Mouse (Mus musculus): Measurements from ENCODE around the gene Fank1.

Fank1 gene

DNA sequence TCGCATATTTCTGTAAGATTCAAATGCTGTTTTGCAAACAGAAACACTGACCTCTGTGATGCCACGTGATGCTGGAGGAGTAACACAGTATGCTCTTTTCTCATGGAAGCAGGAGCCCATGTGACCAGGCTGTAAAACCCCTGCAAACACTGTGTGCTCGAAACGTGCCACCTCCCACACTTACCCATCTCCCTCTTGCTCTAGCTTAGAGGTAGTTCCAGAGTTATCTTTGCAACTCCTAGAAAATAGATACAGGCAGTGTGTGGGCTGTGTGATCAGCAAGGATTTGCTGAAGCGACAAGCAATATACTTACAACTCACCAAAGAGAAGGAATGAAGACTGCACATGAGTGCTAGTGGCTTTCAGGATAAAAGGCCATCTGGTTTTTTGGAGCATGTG is 8.1 kb upstream of the Fank1 start:
- DNase-seq, result no peak

DNA sequence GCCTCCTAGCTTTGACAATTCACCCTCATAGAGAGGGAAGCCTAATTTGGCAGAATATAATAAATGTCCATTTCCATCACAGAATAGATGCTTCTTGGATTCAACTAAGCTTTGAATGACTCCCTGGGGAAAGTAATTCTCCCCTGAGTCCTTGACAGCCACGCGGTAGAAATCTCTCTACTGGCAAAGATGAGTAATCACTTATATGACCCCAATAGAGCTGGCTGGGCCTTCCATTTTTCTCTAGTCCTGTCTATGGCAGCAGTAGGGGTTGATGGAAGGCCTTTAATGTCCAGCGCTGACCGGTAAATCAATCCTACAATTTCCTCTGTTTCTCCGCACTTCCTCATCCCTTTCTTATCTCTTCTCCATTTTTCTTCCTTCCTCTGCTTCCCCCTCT is 1.5 kb upstream of the Fank1 start:
- DNase-seq, result no peak

DNA sequence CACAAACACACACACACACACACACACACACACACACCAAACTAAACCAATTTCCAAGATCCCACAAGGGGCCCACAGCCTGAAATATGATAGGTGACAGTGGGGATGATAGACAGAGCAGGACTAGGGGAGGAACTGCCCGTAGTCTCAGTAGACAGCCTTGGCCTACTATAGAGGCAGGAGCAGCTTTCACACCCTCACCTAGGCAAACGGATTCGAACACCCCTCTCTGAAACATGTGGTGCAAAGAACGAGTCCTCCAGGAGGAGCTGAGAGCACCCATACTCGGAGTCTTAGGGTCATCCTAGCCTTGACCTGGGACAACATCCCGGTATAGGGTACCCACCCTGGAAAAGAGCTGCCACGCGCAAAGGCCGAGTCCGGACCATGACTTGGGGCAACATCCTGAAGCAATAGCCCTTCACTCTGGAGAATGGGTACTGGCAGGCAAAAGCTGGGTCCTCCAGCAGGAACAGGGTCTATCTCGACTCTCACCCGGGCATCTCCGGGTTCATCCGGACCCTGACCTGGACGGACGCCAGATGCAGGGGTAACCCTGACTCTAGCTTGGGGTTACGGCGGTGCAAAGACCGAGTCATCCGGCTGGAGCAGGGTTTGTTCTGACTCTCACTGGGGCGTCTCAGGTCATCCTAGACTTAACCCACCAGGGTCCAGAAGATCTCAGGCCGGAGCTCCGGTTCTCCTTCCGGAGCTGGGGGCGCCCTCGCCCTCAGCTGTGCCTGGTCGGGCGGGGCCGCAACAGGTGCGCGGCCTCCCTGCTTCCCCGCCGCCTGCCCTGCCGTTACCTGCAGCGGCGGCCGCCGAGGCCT is 650 bp upstream of the Fank1 start:
- DNase-seq, result peak; percentile 67

DNA sequence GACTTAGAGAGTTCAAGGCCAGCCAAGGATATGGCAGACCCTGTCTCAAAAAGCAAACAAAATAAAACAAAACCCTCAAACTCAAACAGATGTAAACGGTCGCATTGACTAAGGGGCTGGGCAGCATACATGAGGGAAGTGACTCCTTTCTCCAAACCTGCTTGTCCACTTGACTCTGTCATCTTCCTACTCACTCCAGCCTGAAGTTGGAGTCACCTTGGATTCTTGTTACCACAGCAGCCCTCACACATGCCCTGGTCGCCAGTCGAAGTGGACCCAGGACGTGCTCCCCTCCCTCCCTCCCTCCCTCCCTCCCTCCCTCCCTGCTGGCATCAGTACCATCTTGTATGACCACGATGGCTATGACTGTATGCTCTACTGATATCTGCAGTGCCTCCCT is 4.9 kb downstream of the Fank1 start:
- no peak for DNase-seq

- no peak for DNase-seq
Observed at GRCm38 (mm10) chr7:133781991-133782390, 5.3 kb downstream of the Fank1 start.

DNA sequence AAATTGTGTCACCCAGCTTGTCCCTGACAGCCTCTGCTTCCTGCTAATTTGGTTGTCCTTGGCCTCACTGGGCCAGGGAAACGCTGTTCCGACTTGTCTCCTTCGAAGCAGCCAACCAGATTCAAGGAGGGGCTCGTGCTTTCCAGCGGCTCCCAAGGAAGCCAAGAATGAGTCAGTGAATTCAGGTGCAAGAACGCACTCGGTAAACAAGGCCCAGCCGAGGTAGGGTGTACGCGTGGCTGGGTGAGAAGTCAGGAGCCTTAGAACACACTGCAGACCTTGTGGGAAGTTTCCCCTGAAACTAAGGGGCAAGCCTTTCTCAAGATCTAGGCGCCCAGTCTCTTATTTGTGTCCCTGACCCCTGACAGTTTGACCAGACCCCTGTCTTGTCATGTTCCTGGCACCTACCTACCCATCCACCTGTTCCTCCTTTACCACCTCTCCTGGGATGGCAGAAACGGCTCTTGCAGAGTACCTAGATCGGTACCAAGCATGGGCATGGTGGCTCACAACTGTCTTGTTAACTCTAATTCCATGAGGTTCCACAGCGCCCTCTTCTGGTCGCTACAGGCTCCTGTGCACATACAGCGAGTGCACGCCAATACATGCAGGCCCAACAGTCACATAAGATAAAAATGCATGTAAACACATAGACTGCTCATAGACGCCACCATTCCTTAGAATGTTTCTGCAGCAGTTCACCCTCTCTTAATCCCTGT is 6.2 kb downstream of the Fank1 start, which contains the start of gene Dhx32:
Dhx32 (minus strand) TSS at position 10 of the 719 bp plus-strand sequence.
- DNase-seq, result peak; percentile 68

GRCm38 (mm10) chr7:133787571-133787970 is 10.9 kb downstream of the Fank1 start:
- DNase-seq, result no peak

DNA sequence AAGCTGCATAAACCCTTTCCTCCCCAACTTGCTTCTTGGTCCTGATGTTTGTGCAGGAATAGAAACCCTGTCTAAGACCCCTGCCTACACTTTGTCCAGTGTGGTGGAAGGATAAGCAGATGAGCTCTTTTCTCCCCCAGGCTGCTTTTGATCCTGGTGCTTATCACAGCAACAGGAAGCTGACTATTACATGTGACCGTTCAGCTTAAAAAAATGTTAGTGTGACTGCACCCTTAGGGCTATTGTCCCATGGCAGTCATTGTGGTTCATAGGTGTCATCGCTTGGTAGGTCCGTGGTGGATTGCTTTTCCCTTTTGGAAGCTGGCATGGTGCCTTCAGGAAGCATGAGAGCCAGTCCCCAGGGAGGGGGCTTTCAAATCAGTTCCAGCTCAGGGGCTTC is 11.5 kb downstream of the Fank1 start:
- no peak for DNase-seq

DNA sequence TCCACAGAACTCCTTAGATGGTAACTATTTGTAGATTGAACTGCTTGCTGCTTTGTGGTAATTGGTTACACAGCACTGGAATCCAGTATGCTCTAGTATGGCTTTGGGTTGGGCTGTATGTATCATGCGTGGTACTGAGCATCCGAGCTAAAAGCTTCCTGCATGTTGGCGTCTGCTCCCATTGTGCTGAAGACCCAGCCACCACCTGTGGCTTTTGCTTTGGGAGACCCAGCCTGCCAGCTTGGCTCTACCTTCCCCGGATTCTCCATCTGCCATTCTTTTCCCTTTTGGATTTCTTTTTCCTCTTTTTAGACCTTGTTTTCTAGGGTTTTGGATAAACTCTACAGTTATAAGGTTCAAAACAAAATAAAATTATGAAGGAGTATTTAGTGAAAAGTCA is 13.5 kb downstream of the Fank1 start:
- no peak for DNase-seq

GRCm38 (mm10) chr7:133790608-133791229 is 14.1 kb downstream of the Fank1 start:
- no peak for DNase-seq

GRCm38 (mm10) chr7:133792771-133793170 is 16.1 kb downstream of the Fank1 start:
- DNase-seq, result no peak

DNA sequence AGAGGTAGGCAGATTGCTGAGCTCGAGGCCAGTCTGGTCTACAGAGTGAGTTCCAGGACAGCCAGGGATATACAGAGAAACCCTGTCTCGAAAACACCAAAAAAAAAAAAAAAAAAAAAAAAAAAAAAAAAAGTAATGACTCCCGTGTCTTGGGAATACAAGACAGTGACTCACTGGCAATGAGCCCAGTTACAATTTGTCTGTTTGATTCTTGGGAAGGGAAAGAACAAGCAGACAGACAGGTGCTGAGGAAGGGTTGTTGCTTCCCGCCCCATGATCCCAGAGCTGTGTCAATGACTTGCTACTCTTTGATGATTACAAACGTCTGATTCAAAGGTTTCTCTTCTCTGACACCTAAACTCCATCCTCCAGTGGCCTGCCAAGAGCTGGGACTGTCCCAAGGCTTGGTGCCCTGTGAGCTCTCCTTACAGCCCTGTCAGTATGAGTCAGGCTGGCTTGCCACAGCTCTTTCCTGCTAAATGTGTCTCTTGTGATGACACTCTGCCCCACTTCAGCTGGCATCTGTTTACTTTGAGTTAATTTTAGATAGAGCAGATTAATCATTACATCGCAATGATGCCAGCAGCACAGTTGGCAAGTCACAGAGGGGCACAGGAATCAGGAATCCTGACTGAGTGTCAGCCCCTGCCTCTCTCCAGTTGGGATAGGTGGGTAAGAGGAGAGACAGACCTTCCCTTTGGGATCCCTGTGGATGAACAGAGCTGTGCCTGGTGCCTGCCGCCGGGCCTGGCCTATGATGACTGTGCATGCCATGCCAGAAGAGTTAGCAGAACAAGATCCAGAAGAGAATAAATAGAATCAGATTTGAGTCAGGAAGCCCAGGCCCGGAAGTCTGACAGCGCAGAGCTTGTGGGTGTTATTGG is 16.8 kb downstream of the Fank1 start:
- peak; percentile 77 for DNase-seq

DNA sequence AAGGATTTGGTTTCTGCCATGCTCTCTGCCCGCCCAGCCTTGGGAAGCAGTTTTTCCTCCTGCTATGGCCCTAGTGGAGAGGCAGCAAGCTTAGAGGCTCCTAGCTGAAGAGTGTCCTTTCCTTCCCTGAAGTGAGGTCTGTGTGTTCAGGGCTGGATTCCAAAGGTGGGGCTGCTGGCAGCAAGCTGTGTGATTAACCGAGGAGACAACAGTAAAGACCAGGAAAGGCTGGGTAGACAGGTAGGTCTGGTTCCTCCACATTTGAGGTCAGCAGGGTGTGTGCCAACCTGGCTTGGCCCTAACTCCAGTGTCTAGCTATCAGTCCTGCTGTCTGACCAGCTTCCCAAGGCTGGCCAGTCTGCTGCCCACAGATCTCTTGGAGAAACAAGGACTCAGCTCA is 18.1 kb downstream of the Fank1 start:
- peak; percentile 35 for DNase-seq

DNA sequence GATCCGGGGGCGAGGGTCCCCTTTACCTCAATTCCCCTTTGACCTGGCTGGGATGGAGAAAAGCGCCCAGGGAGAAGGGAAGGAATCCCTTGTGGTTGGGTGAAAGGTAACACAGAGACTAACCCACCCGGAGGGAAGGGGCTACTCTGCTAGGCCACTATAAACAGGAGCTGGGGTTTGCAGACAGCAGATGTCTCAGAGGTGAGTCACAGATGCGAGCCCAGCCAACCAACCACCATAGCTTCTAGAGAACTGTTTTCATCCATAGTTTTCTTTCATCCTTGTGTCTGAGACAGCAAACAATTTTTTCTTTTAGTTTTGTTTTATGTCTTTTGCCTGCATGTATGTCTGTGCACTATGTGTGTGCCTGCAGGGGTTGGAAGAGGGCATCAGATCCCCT is 23.3 kb downstream of the Fank1 start:
- DNase-seq, result no peak

DNA sequence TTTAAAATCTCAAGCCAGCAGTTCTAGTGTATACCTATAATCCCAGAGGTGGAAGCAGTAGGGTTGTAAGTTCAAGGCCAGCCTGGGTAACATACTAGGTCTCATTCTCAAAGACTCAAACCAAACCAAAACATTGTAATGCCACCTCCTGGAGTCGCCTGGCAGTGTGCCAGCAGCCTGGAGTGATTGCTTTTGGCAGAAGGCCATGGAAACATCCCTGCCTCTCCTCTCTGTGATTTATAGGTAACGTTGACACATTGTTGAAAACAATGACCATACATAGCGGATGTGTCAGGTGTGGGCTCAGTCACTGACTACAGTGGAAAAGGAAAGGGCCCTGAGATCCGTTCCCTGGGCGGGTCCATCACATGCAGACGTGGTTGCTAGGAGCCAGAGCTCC is 25.2 kb downstream of the Fank1 start:
- peak; percentile 45 for DNase-seq

DNA sequence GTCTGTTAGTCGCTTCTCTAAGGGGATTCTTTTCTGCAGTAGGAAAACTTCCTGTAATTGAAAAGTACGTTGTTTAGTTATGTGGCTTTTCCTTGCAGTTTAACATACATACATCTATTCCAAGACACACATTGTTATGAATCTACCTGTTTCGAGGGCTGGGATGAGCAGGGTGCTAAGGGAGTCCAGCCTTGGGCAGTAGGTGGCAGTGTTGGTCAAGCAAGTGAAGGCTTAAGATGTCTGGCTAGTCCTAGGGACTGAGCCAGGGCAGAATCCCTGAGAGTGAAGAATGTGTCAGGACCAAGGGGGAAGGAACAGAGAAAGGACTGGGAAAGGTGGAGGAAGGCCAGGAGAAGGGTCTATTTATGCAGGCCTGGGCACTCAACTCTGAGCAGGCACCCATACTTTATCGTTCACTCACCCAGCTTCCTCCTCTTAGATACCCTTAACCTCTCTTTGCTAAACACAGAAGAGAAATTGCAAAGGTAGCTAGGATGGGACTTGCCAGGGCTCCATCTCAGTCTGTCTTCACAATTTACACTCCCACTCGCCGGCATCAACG is 29.0 kb downstream of the Fank1 start:
- DNase-seq, result peak; percentile 76

DNA sequence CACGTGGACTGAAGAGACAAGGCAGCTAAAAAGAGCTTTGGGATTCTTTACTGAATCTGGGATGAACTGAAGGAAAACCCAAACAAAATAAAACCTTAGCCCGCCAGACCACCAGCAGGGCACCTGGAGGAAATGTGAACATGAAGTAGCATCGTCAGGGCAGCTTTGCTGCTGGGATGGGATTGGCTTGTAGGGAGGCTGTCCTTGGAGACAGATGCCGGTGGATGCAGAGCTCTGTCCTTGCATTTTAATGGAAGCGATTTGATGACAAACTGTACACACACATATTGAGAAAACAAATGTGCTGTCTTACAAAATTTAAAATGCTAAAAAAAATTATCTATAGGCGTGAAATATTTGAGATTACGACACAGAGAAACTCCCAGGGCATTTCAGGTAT is 36.3 kb downstream of the Fank1 start:
- no peak for DNase-seq

DNA sequence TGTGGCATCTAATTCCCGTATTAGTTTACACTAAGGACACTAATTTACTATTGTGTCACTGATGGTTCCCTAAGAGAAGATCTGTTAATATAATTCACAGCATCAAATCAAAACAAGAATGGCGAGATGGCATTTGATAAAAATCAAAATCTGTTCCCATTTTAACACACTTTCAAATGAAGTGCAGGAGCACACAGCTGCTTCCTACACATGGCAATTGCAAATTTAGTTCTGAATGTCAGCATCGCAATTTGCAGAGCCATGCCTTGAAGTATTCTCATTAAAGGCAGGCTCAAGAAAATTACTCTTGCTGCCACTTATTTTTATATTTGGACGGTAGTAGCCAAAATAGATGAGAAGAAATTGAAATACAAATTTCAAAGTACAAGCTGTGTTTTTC is 36.7 kb downstream of the Fank1 start:
- DNase-seq, result no peak

- DNase-seq, result no peak
Observed at GRCm38 (mm10) chr7:133823751-133824150, 47.1 kb downstream of the Fank1 start.

DNA sequence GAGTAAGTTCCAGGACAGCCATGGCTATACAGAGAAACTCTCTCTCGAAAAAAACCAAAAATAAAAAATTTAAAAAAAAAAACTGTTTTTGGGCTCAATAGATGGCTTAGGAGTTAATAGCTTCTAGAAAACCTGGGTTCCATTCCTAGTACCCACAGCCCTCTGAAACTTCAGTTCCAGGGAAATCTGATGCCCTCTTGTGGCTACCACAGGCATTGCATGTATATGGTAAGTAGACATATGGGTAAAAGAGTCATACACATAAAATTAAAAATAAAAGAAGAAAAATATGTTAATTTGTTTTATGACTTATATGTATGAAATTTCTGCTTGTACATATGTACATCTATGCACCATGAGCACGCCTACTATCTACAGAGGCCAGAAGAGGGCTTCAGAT is 47.9 kb downstream of the Fank1 start:
- DNase-seq, result peak; percentile 6

GRCm38 (mm10) chr7:133828514-133828913 is 51.9 kb downstream of the Fank1 start:
- no peak for DNase-seq

- no peak for DNase-seq
Observed at GRCm38 (mm10) chr7:133829579-133829978, 52.9 kb downstream of the Fank1 start.

Data from kidney, postnatal 14 days (tissue).